Mouse (Mus musculus): ENCODE data around the gene Lrrc73. TPM values are rescaled to one million over a fixed set of nuclear protein-coding genes. Genes with fewer than 3 reads are reported as not detected.

Gene Lrrc73
- total RNA-seq, 4 experiments from 2014 or later: 55.1 to 62.2 (median 58.1) TPM

DNA sequence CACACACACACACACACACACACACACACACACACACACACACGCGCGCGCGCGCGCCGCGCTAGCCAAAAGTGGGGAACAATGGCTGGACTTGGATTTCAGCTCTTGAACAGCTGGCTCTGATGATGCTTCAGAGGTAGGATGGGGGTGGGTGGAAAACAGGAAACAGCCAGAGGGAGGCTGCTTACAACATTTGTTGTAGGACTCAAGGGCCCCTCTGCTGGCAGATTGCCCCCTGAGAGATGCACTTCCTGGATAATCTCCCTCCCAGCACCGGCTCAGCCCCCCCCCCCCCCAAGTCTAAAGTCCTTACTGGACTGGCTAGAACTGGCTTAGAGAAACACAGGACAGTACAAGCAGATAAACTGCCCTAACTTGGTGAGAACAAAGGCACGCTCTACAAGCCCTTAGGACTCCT lies 34.4 kb downstream of the Lrrc73 start:
- no peak for DNase-seq (ENCODE audit: low spot score in 2 of 2)

DNA sequence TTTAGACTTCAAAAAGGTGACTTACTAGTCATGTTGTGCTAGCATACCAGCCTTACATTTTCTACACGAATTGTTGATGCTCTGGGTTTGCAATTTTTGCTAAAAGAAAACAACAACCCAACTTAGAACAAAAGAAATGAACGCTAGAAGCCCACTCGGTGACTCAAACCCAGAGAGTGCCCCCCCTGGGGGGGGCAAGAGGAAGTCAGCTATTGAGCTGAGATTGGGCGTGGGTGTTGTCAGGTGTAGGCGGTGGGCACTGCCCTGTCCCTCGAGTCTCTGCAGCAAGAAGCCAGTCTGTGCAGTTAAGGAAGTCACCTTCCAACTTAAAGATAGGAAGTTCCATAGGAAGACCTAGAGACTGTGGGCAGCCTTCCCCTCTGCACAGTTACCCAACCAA lies 43.3 kb downstream of the Lrrc73 start:
- DNase-seq (ENCODE audit: low spot score in 2 of 2): no peak

DNA sequence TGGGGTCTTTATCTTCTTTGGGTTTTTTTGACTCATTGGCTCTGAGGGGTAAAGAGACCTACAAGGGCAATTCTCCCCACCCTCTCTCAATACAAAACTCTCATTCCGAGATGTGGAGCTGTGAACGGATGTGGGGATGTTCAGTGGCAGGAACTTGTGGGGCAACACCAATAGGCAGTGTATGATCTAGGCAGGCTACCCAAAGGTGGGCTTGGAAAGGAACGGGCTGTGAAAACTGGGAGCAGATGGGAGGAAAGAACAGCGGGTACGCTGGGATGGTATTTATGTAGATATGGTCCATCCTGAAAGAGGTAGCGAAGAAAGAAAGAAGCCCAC lies 43.7 kb downstream of the Lrrc73 start:
- no peak for DNase-seq (ENCODE audit: low spot score in 2 of 2)

DNA sequence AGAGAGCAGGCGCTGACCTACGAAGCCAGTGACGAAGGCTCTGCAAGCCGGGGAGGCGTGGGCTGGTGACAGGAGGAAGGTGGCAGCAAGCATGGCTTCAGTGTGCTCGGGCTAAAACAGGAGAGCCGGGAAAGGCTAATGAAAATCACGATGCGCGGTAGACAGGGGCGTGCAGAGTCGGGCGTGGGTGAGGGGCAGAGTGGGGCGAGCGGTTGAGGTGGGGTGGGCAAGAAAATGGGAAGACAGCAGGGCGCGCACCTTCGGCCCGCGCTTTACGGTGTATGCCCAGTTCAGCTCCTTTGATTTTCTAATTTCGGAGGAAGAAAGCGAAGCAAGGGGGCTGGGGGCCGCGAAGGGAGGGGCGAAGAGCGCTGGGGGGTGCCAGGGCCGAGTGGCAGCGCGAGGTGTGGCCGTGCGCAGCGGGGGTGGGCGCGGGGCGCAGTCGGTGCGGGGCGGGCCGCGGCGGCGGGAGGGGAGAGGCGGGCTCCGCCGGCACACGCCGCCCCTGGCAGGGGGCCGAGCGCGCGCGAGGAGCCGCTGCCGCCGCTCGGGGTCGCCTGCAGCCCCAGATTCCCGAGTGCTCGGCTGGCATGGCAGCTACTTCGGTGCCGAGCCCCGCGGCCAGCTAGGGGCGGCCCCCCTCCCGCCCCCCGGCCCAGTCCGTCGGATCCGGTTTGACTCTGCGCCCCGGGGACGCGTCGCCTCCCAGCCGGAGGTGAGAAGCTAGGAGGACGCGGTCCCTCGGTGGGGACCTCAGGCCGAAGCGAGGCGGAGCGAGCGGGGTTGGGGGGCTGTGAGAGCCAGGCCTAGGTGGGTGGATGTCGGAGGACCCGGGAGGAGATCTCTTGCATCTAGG lies 44.3 kb downstream of the Lrrc73 start, which contains the start of gene Dlk2:
Gene Dlk2 (plus strand): TSS at position 58 of the 856 bp plus-strand sequence.
- DNase-seq (ENCODE audit: low spot score in 2 of 2): peak in 1 of 2 experiments; percentile 55

DNA sequence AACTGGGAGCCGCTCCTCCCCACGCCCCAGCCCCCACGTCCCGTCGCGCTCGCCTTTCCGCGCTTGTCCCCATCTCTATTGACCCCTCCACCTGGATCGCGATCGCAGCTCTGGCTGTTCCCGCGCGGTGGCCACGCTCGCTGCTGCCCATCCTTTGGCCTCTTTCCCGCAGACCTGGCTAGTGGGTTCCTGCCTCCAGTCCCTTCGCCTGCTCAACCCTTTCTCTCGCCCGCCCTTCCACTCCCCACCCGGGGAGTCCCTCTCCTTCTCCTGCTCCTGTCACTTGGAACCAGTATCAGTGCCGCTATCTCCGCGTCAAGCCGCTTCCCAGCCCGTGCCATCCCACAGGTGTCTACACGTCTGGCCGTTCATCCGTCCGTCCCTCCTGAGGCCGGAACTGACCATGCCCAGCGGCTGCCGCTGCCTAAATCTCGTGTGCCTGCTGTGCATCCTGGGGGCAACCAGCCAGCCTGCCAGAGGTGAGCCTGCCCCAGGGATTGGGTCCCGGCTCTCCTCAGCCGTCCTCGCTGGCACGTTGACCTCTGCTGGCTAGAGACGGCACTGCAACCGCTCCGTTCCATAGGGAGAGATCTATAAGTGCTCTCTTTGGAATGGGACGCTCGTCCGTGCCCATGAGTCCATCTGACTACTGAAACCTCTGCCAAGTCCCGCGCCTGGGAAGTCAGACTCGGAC lies 45.0 kb downstream of the Lrrc73 start:
- DNase-seq (ENCODE audit: low spot score in 2 of 2): peak; percentile 73 to 84

DNA sequence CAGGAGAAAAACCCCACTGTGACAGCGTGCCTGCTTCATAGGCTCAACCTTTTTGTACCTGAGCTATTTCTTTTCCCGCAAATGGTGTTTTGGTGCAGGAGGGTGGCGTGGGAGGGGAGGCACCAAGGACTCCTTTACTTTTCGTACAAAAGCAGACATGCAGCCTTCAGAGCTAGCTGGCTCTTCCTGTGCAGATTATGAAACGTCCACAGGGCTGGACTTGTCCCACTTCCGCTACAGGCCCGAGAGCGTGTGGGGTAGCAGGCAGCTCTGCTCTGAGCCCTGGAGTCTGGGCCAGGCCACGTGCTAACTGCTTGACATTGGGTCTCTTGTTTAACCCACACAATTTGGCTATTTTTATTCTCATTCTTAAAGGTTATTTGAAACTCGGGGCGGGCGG lies 48.6 kb downstream of the Lrrc73 start:
- no peak for DNase-seq (ENCODE audit: low spot score in 2 of 2)

DNA sequence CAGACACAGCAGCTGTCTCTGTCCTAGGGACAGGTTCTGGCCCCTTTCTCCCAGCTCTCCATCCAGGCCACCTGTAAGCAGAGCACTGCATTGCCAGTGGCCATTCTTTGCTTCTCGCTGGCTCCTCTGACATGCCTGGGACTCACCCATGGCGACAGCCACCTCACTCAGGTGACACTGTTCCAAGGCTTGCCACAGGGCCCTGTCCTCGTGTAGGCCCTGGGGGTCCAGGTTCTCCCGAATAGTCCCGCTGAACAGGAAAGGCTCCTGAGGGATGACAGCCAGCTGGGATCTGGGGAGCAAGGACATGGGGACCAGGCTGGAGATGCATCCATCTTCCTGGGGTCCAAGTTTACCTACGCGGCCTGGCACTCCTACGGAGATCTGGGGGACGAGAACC lies 50.9 kb downstream of the Lrrc73 start:
- no peak for DNase-seq (ENCODE audit: low spot score in 2 of 2)

Small RNA genes lying within 50 kb of the gene (microRNA-seq; reads per million reads assigned to microRNA genes)
- 0 reads per million in 2 experiments for gene Mir693

Other genes with a start within 250 kb of the Lrrc73 start
- gene Vegfa, start 221.2 kb upstream of the Lrrc73 start, total RNA-seq (2022): 100 to 1,000 TPM in 1 of 4 experiments, 10 to 100 TPM in 3; 63.6 to 104 (median 78.2) TPM
- 10 to 100 TPM; 87.2 to 94.3 (median 90.5) TPM for gene Mrps18a, start 142.5 kb upstream of the Lrrc73 start, total RNA-seq (2022)
- 10 to 100 TPM; 24.8 to 32.8 (median 28.2) TPM for gene Rsph9, start 109.3 kb upstream of the Lrrc73 start, total RNA-seq (2022)
- gene Mad2l1bp, start 100.0 kb upstream of the Lrrc73 start, total RNA-seq (2022): 10 to 100 TPM in 3 of 4 experiments, 1 to 10 TPM in 1; 10.0 to 12.4 (median 10.3) TPM
- 100 to 1,000 TPM; 114 to 165 (median 136) TPM for gene Gtpbp2, start 92.5 kb upstream of the Lrrc73 start, total RNA-seq (2022)
- gene Polh, start 50.9 kb upstream of the Lrrc73 start, total RNA-seq (2022): 1 to 10 TPM; 6.6 to 7.7 (median 6.9) TPM
- 10 to 100 TPM; 39.5 to 54.2 (median 46.8) TPM for gene Xpo5, start 50.7 kb upstream of the Lrrc73 start, total RNA-seq (2022)
- gene Polr1c, start 5.5 kb upstream of the Lrrc73 start, total RNA-seq (2022): 10 to 100 TPM; 35.5 to 42.5 (median 39.4) TPM
- 10 to 100 TPM; 78.5 to 96.9 (median 84.1) TPM for gene Yipf3, start 5.5 kb upstream of the Lrrc73 start, total RNA-seq (2022)
- gene Tjap1, start 29.5 kb downstream of the Lrrc73 start, total RNA-seq (2022): 10 to 100 TPM; 38.3 to 60.4 (median 48.0) TPM
- 10 to 100 TPM; 41.3 to 51.6 (median 41.8) TPM for gene Dlk2, start 43.9 kb downstream of the Lrrc73 start, total RNA-seq (2022)
- 10 to 100 TPM in 2 of 4 experiments, 1 to 10 TPM in 2; 9.8 to 12.0 (median 10.0) TPM for gene Abcc10, start 74.8 kb downstream of the Lrrc73 start, total RNA-seq (2022)
- gene Zfp318, start 130.2 kb downstream of the Lrrc73 start, total RNA-seq (2022): 10 to 100 TPM; 58.6 to 65.2 (median 62.2) TPM
- gene Crip3, start 175.4 kb downstream of the Lrrc73 start, total RNA-seq (2022): 1 to 10 TPM; 3.9 to 7.1 (median 4.2) TPM
- gene Slc22a7, start 184.9 kb downstream of the Lrrc73 start, total RNA-seq (2022): 1 to 10 TPM in 1 of 4 experiments, under 1 TPM in 3; 0.23 to 1.2 (median 0.84) TPM
- gene Ttbk1, start 234.1 kb downstream of the Lrrc73 start, total RNA-seq (2022): 100 to 1,000 TPM; 101 to 124 (median 111) TPM
- gene Dnph1, start 243.2 kb downstream of the Lrrc73 start, total RNA-seq (2022): 1 to 10 TPM; 4.1 to 7.5 (median 6.0) TPM

Data from layer of hippocampus, adult 8-10 months (tissue).